Mouse (Mus musculus): ENCODE results near the gene Gimap4. TPM values are rescaled to one million over a fixed set of nuclear protein-coding genes. Genes with fewer than 3 reads are reported as not detected.
A peak's percentile ranks its signal among the peaks of the same experiment; 100 is the strongest.

The Gimap4 gene
- polyA plus RNA-seq, 1 experiment from 2014 or later: 5.3 TPM

GRCm38 (mm10) chr6:48733660-48734059 lies 49.3 kb downstream of the Gimap4 start:
- H3K27ac ChIP-seq: no peak overlapping the region
- WGBS: 86% methylated on average over 1 of the region's 1 CpGs
- no peaks in the 10 kb centered on the region for H3K9me3 ChIP-seq
- no peak for DNase-seq (ENCODE audit: low spot score)
- no peaks in the 10 kb centered on the region for H3K4me1 ChIP-seq (replicated peaks)
- no peak overlapping the region for H3K4me3 ChIP-seq
- no peaks in the 10 kb centered on the region for H3K36me3 ChIP-seq
- no peaks in the 10 kb centered on the region for H3K27me3 ChIP-seq (ENCODE audit: insufficient read depth, poor library complexity, severe bottlenecking)

DNA sequence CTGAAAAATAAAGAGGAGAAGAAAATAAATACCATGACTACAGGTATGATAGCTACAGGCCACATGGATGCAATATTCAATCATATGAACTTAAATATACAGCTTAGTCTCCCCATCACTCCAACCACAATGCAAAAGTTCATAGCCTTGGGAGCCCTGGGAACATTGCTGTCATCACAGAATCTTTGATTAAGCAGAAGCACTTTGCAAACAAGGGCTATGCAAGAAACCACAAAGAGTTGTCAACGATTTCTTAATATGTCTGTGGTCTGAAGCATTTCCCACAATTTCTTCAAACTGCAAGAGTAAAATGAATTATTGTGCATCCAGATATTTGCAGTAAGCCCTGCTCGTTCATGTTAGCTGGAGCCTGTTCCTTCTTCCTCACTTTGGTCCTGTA lies 52.7 kb downstream of the Gimap4 start:
- Histone ChIP-seq H3K27ac (no peak overlapping the region), H3K4me3 (no peak overlapping the region), H3K36me3 (no peaks in the 10 kb centered on the region), H3K4me1 (replicated peaks) (peaks cover 10% of the 10 kb centered on the region), H3K27me3 (ENCODE audit: insufficient read depth, poor library complexity, severe bottlenecking) (peaks cover 19% of the 10 kb centered on the region), H3K9me3 (no peaks in the 10 kb centered on the region)
- WGBS: 83% methylated on average over 2 of the region's 2 CpGs
- DNase-seq (ENCODE audit: low spot score): no peak

GRCm38 (mm10) chr6:48737688-48738087 lies 53.3 kb downstream of the Gimap4 start:
- no peak for DNase-seq (ENCODE audit: low spot score)
- H3K36me3 ChIP-seq: no peaks in the 10 kb centered on the region
- peaks cover 16% of the 10 kb centered on the region for H3K4me1 ChIP-seq (replicated peaks)
- 92% methylated on average over 5 of the region's 5 CpGs for WGBS
- no peak overlapping the region for H3K27ac ChIP-seq
- H3K4me3 ChIP-seq: no peak overlapping the region
- peaks cover 25% of the 10 kb centered on the region for H3K27me3 ChIP-seq (ENCODE audit: insufficient read depth, poor library complexity, severe bottlenecking)
- H3K9me3 ChIP-seq: no peaks in the 10 kb centered on the region

GRCm38 (mm10) chr6:48738961-48739779 lies 54.8 kb downstream of the Gimap4 start, which contains the start of gene Gimap1:
Gene Gimap1 (plus strand): TSS chr6:48739054.
- no peaks in the 10 kb centered on the region for H3K9me3 ChIP-seq
- DNase-seq (ENCODE audit: low spot score): no peak
- WGBS: 82% methylated on average over 15 of the region's 15 CpGs
- H3K36me3 ChIP-seq: no peaks in the 10 kb centered on the region
- H3K4me3 ChIP-seq: no peak within 1 kb of the TSS
- 0 out of 2 replicates have a peak within 1 kb of the TSS, but pooled peaks have one; percentile 23 for H3K27ac ChIP-seq
- peaks cover 40% of the 10 kb centered on the region for H3K27me3 ChIP-seq (ENCODE audit: insufficient read depth, poor library complexity, severe bottlenecking)
- H3K4me1 ChIP-seq (replicated peaks): peaks cover 23% of the 10 kb centered on the region

GRCm38 (mm10) chr6:48739780-48740055 lies 55.4 kb downstream of the Gimap4 start:
- no peak overlapping the region for H3K27ac ChIP-seq
- peaks cover 23% of the 10 kb centered on the region for H3K4me1 ChIP-seq (replicated peaks)
- peaks cover 42% of the 10 kb centered on the region for H3K27me3 ChIP-seq (ENCODE audit: insufficient read depth, poor library complexity, severe bottlenecking)
- DNase-seq (ENCODE audit: low spot score): no peak
- 93% methylated on average over 3 of the region's 3 CpGs for WGBS
- H3K4me3 ChIP-seq: no peak overlapping the region
- H3K36me3 ChIP-seq: no peaks in the 10 kb centered on the region
- H3K9me3 ChIP-seq: no peaks in the 10 kb centered on the region

- H3K9me3 ChIP-seq: no peaks in the 10 kb centered on the region
- 77% methylated on average over 3 of the region's 3 CpGs for WGBS
- H3K27me3 ChIP-seq (ENCODE audit: insufficient read depth, poor library complexity, severe bottlenecking): peaks cover 47% of the 10 kb centered on the region
- H3K4me3 ChIP-seq: no peak overlapping the region
- H3K27ac ChIP-seq: no peak overlapping the region
- peaks cover 23% of the 10 kb centered on the region for H3K4me1 ChIP-seq (replicated peaks)
- H3K36me3 ChIP-seq: no peaks in the 10 kb centered on the region
- DNase-seq (ENCODE audit: low spot score): no peak
Observed at GRCm38 (mm10) chr6:48740501-48741169, 56.3 kb downstream of the Gimap4 start.

- H3K27me3 ChIP-seq (ENCODE audit: insufficient read depth, poor library complexity, severe bottlenecking): peaks cover 53% of the 10 kb centered on the region
- H3K9me3 ChIP-seq: no peaks in the 10 kb centered on the region
- no peak overlapping the region for H3K4me3 ChIP-seq
- no peak overlapping the region for H3K27ac ChIP-seq
- no peak for DNase-seq (ENCODE audit: low spot score)
- H3K36me3 ChIP-seq: no peaks in the 10 kb centered on the region
- H3K4me1 ChIP-seq (replicated peaks): peaks cover 30% of the 10 kb centered on the region
- WGBS: 22% methylated on average over 3 of the region's 3 CpGs
Observed at GRCm38 (mm10) chr6:48741273-48741672, 56.9 kb downstream of the Gimap4 start.

Other genes with a start within 250 kb of the Gimap4 start
- 12.4 and 16.2 TPM in 2 replicates for gene Zfp467, start 238.7 kb upstream of the Gimap4 start, polyA plus RNA-seq (2016; fragmentation: Nextera tagmentation; extraction: Ambion mirVana)
- 0.50 and 0.64 TPM in 2 replicates for gene Sspo, start 236.3 kb upstream of the Gimap4 start, polyA plus RNA-seq (2016; fragmentation: Nextera tagmentation; extraction: Ambion mirVana)
- gene Atp6v0e2, start 146.9 kb upstream of the Gimap4 start, polyA plus RNA-seq (2016; fragmentation: Nextera tagmentation; extraction: Ambion mirVana): 45.7 and 62.2 TPM in 2 replicates
- gene Lrrc61, start 129.8 kb upstream of the Gimap4 start, polyA plus RNA-seq (2016; fragmentation: Nextera tagmentation; extraction: Ambion mirVana): 16.9 and 25.2 TPM in 2 replicates
- gene Rarres2, start 111.8 kb upstream of the Gimap4 start, polyA plus RNA-seq (2016; fragmentation: Nextera tagmentation; extraction: Ambion mirVana): 0.42 and 1.9 TPM in 2 replicates
- not detected in 2 replicates for gene Gm45021, start 94.9 kb upstream of the Gimap4 start, polyA plus RNA-seq (2016; fragmentation: Nextera tagmentation; extraction: Ambion mirVana)
- 55.9 and 57.2 TPM in 2 replicates for gene Repin1, start 90.7 kb upstream of the Gimap4 start, polyA plus RNA-seq (2016; fragmentation: Nextera tagmentation; extraction: Ambion mirVana)
- gene Gm44965, start 90.6 kb upstream of the Gimap4 start, polyA plus RNA-seq (2016; fragmentation: Nextera tagmentation; extraction: Ambion mirVana): 1.2 TPM in 1 of 2 replicates, not detected in the other
- gene Zfp775, start 82.5 kb upstream of the Gimap4 start, polyA plus RNA-seq (2016; fragmentation: Nextera tagmentation; extraction: Ambion mirVana): 10.5 and 12.5 TPM in 2 replicates
- gene AI854703, start 57.8 kb upstream of the Gimap4 start, polyA plus RNA-seq (2016; fragmentation: Nextera tagmentation; extraction: Ambion mirVana): 0.96 and 1.3 TPM in 2 replicates
- 0.37 and 0.75 TPM in 2 replicates for gene Gimap8, start 37.3 kb upstream of the Gimap4 start, polyA plus RNA-seq (2016; fragmentation: Nextera tagmentation; extraction: Ambion mirVana)
- gene Gimap9, start 8.4 kb upstream of the Gimap4 start, polyA plus RNA-seq (2016; fragmentation: Nextera tagmentation; extraction: Ambion mirVana): 3.4 and 4.4 TPM in 2 replicates
- 10.0 and 10.4 TPM in 2 replicates for gene Gimap6, start 23.7 kb downstream of the Gimap4 start, polyA plus RNA-seq (2016; fragmentation: Nextera tagmentation; extraction: Ambion mirVana)
- not detected in 2 replicates for gene Gm28053, start 34.1 kb downstream of the Gimap4 start, polyA plus RNA-seq (2016; fragmentation: Nextera tagmentation; extraction: Ambion mirVana)
- not detected in 2 replicates for gene Gimap7, start 34.1 kb downstream of the Gimap4 start, polyA plus RNA-seq (2016; fragmentation: Nextera tagmentation; extraction: Ambion mirVana)
- gene Gimap1, start 54.5 kb downstream of the Gimap4 start, polyA plus RNA-seq (2016; fragmentation: Nextera tagmentation; extraction: Ambion mirVana): 5.0 and 5.9 TPM in 2 replicates
- 0.47 and 0.71 TPM in 2 replicates for gene Gimap5, start 61.6 kb downstream of the Gimap4 start, polyA plus RNA-seq (2016; fragmentation: Nextera tagmentation; extraction: Ambion mirVana)
- gene Gimap3, start 86.3 kb downstream of the Gimap4 start, polyA plus RNA-seq (2016; fragmentation: Nextera tagmentation; extraction: Ambion mirVana): 0.09 TPM in 1 of 2 replicates, not detected in the other
- gene Tmem176a, start 156.4 kb downstream of the Gimap4 start, polyA plus RNA-seq (2016; fragmentation: Nextera tagmentation; extraction: Ambion mirVana): 16.9 and 21.5 TPM in 2 replicates
- 34.0 and 52.9 TPM in 2 replicates for gene Tmem176b, start 156.9 kb downstream of the Gimap4 start, polyA plus RNA-seq (2016; fragmentation: Nextera tagmentation; extraction: Ambion mirVana)
- gene Aoc1, start 188.3 kb downstream of the Gimap4 start, polyA plus RNA-seq (2016; fragmentation: Nextera tagmentation; extraction: Ambion mirVana): not detected in 2 replicates
- not detected in 2 replicates for gene 1600015I10Rik, start 245.3 kb downstream of the Gimap4 start, polyA plus RNA-seq (2016; fragmentation: Nextera tagmentation; extraction: Ambion mirVana)